Mouse (Mus musculus) kidney, embryonic 15.5 days (tissue): Measurements from ENCODE around the gene 6030468B19Rik. TPM values are rescaled to one million over a fixed set of nuclear protein-coding genes. Genes with fewer than 3 reads are reported as not detected.
A peak's percentile ranks its signal among the peaks of the same experiment; 100 is the strongest.

Experiments
- ATAC-seq: fragments of 200-750 bp; cut with Nextera tagmentation; replicated peaks from 2 replicates; pipeline ENCODE4 v1.8.0; 2017; ENCODE audit warnings: moderate TSS enrichment; ENCODE audit not compliant: low FRiP score
- H3K27ac ChIP-seq: fragments of 300-500 bp; sonication (generic); 2 replicates; pipeline ENCODE4 v1.5.1; 2015; ENCODE audit warnings: mild to moderate bottlenecking, inconsistent platforms
- H3K27me3 ChIP-seq: fragments of 300-500 bp; sonication (generic); 2 replicates; pipeline ENCODE4 v1.6.1; 2015; ENCODE audit warnings: inconsistent platforms
- H3K36me3 ChIP-seq: fragments of 300-500 bp; sonication (generic); 2 replicates; pipeline ENCODE4 v1.6.1; 2015; ENCODE audit warnings: inconsistent platforms
- H3K4me1 ChIP-seq: fragments of 300-500 bp; sonication (generic); 2 replicates; pipeline ENCODE4 v1.6.1; 2015; ENCODE audit warnings: inconsistent platforms
- H3K4me2 ChIP-seq: fragments of 300-500 bp; sonication (generic); 2 replicates; pipeline ENCODE4 v1.6.1; 2015; ENCODE audit warnings: moderate library complexity, mild to moderate bottlenecking, inconsistent platforms
- H3K4me3 ChIP-seq: fragments of 300-500 bp; sonication (generic); replicated peaks from 2 replicates; pipeline ENCODE4 v1.5.1; 2015; ENCODE audit warnings: mild to moderate bottlenecking, inconsistent platforms
- H3K9ac ChIP-seq: fragments of 300-500 bp; sonication (generic); 2 replicates; pipeline ENCODE4 v1.6.1; 2015; ENCODE audit warnings: mild to moderate bottlenecking, inconsistent platforms
- H3K9me3 ChIP-seq: fragments of 300-500 bp; sonication (generic); replicated peaks from 2 replicates; pipeline ENCODE4 v1.6.1; 2016; ENCODE audit warnings: inconsistent platforms
- WGBS: fragments of 180-500 bp; shearing (Covaris S2); methylation state at CpG from one replicate; pipeline ENCODE4 v1.1.7; 2015; ENCODE audit warnings: mixed read lengths; 5-methylcytosine and 5-hydroxymethylcytosine counted together
- polyA plus RNA-seq: library from polyadenylated mRNA; unstranded; fragments of >200 nt; fragmentation: Nextera tagmentation; extraction: Ambion mirVana; gene quantifications from 2 replicates; pipeline ENCODE4 v1.2.1, GENCODE M21; 2015

6030468B19Rik gene
- polyA plus RNA-seq, 1 experiment from 2014 or later, result 1.7 TPM

- H3K9ac ChIP-seq, result peak within 1 kb of the TSS; percentile 80
- H3K27ac ChIP-seq, result peak within 1 kb of the TSS; percentile 99
- H3K4me1 ChIP-seq, result peaks cover 48% of the 10 kb centered on the region
- H3K27me3 ChIP-seq, result no peaks in the 10 kb centered on the region
- no peaks in the 10 kb centered on the region for H3K9me3 ChIP-seq
- ATAC-seq, result peak; percentile 93
- H3K4me2 ChIP-seq, result peak within 1 kb of the TSS; percentile 87
- whole genome bisulfite sequencing, result under 1% methylated on average over 51 of the region's 51 CpGs
- peaks cover 31% of the 10 kb centered on the region for H3K36me3 ChIP-seq
- H3K4me3 ChIP-seq, result peak within 1 kb of the TSS; percentile 77
These were observed 51.7 kb downstream of the 6030468B19Rik start, which contains the start of gene Birc5 for GRCm38 (mm10) chr11:117848985-117849671. TSS of gene Birc5 (plus strand) at chr11:117849251.

GRCm38 (mm10) chr11:117852875-117853274 lies 55.4 kb downstream of the 6030468B19Rik start:
- ATAC-seq, result no peak
- no peak overlapping the region for H3K4me3 ChIP-seq
- no peaks in the 10 kb centered on the region for H3K9me3 ChIP-seq
- WGBS, result 85% methylated on average over 3 of the region's 3 CpGs
- no peak overlapping the region for H3K9ac ChIP-seq
- peaks cover 23% of the 10 kb centered on the region for H3K4me1 ChIP-seq
- no peak overlapping the region for H3K27ac ChIP-seq
- peaks cover 64% of the 10 kb centered on the region for H3K36me3 ChIP-seq
- H3K4me2 ChIP-seq, result no peak overlapping the region
- H3K27me3 ChIP-seq, result no peaks in the 10 kb centered on the region

- Histone ChIP-seq H3K9me3 (no peaks in the 10 kb centered on the region), H3K36me3 (peaks cover 64% of the 10 kb centered on the region), H3K27me3 (peaks cover 10% of the 10 kb centered on the region), H3K9ac (no peak overlapping the region), H3K27ac (no peak overlapping the region), H3K4me1 (peaks cover 17% of the 10 kb centered on the region), H3K4me3 (no peak overlapping the region), H3K4me2 (no peak overlapping the region)
- WGBS, result 92% methylated on average over 9 of the region's 9 CpGs
- no peak for ATAC-seq
These were observed 56.8 kb downstream of the 6030468B19Rik start for GRCm38 (mm10) chr11:117854241-117854640.

DNA sequence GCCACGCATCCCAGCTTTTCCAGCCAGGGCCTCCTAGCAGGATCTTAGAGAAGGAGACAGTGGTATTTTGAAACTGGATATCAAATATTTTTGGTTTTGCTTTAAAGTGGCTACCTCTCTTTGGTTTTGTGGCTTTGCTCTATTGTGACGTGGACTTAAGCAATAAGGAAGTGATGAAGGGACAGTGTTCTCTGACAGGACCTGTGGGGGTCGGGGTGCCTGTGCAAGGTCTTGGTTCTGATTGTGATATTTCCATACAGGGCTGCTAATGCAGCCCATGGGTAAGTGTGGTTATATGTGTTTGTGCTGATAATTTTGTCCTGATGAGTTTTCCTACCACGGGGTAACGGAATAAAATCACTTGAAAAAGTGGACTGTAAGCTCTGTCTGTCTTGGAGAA lies 57.9 kb downstream of the 6030468B19Rik start:
- Histone ChIP-seq H3K9ac (no peak overlapping the region), H3K36me3 (peaks cover 64% of the 10 kb centered on the region), H3K27ac (no peak overlapping the region), H3K4me3 (no peak overlapping the region), H3K9me3 (no peaks in the 10 kb centered on the region), H3K4me2 (no peak overlapping the region), H3K4me1 (peaks cover 15% of the 10 kb centered on the region), H3K27me3 (peaks cover 22% of the 10 kb centered on the region)
- ATAC-seq, result no peak
- WGBS, result 81% methylated on average over 5 of the region's 5 CpGs

- H3K9ac ChIP-seq, result no peak overlapping the region
- ATAC-seq, result 0 out of 2 replicates have a peak, but pooled peaks have one; percentile 22
- no peaks in the 10 kb centered on the region for H3K9me3 ChIP-seq
- no peak overlapping the region for H3K27ac ChIP-seq
- WGBS, result 47% methylated on average over 1 of the region's 1 CpGs
- peaks cover 62% of the 10 kb centered on the region for H3K36me3 ChIP-seq
- H3K4me2 ChIP-seq, result no peak overlapping the region
- H3K4me3 ChIP-seq, result no peak overlapping the region
- H3K27me3 ChIP-seq, result peaks cover 28% of the 10 kb centered on the region
- H3K4me1 ChIP-seq, result peaks cover 16% of the 10 kb centered on the region
These were observed 58.5 kb downstream of the 6030468B19Rik start for GRCm38 (mm10) chr11:117855975-117856374.

Other genes with a start within 250 kb of the 6030468B19Rik start
- 10.0 and 10.5 TPM in 2 replicates for gene Tnrc6c, start 143.4 kb upstream of the 6030468B19Rik start, polyA plus RNA-seq
- 2.7 and 3.6 TPM in 2 replicates for gene Tmc8, start 15.6 kb upstream of the 6030468B19Rik start, polyA plus RNA-seq
- 36.2 and 37.5 TPM in 2 replicates for gene Tmc6, start 15.5 kb upstream of the 6030468B19Rik start, polyA plus RNA-seq
- 0.54 and 0.91 TPM in 2 replicates for gene Gm20708, start 12.0 kb downstream of the 6030468B19Rik start, polyA plus RNA-seq
- gene Syngr2, start 12.0 kb downstream of the 6030468B19Rik start, polyA plus RNA-seq, result 78.0 and 80.5 TPM in 2 replicates
- 3.9 and 6.7 TPM in 2 replicates for gene Afmid, start 28.3 kb downstream of the 6030468B19Rik start, polyA plus RNA-seq
- 127 and 128 TPM in 2 replicates for gene Tk1, start 28.4 kb downstream of the 6030468B19Rik start, polyA plus RNA-seq
- 310 and 329 TPM in 2 replicates for gene Birc5, start 51.6 kb downstream of the 6030468B19Rik start, polyA plus RNA-seq
- gene Tmem235, start 63.1 kb downstream of the 6030468B19Rik start, polyA plus RNA-seq, result not detected in 2 replicates
- gene Tha1, start 75.8 kb downstream of the 6030468B19Rik start, polyA plus RNA-seq, result 5.3 TPM in 2 replicates
- gene Socs3, start 172.4 kb downstream of the 6030468B19Rik start, polyA plus RNA-seq, result 14.1 and 15.2 TPM in 2 replicates
- gene Pgs1, start 188.6 kb downstream of the 6030468B19Rik start, polyA plus RNA-seq, result 34.1 and 38.9 TPM in 2 replicates